Mouse (Mus musculus): Measurements from ENCODE around the gene Faap100. TPM values are rescaled to one million over a fixed set of nuclear protein-coding genes. Genes with fewer than 3 reads are reported as not detected.
"Not testable (repeated sequence)": the region's sequence is repeated elsewhere in the genome, so short reads cannot be mapped to it uniquely, and the experiment has no call there.

Faap100 gene
- polyA plus RNA-seq (2016; fragmentation: Nextera tagmentation; extraction: Ambion mirVana): 32.0 and 32.3 TPM in 2 replicates

DNA sequence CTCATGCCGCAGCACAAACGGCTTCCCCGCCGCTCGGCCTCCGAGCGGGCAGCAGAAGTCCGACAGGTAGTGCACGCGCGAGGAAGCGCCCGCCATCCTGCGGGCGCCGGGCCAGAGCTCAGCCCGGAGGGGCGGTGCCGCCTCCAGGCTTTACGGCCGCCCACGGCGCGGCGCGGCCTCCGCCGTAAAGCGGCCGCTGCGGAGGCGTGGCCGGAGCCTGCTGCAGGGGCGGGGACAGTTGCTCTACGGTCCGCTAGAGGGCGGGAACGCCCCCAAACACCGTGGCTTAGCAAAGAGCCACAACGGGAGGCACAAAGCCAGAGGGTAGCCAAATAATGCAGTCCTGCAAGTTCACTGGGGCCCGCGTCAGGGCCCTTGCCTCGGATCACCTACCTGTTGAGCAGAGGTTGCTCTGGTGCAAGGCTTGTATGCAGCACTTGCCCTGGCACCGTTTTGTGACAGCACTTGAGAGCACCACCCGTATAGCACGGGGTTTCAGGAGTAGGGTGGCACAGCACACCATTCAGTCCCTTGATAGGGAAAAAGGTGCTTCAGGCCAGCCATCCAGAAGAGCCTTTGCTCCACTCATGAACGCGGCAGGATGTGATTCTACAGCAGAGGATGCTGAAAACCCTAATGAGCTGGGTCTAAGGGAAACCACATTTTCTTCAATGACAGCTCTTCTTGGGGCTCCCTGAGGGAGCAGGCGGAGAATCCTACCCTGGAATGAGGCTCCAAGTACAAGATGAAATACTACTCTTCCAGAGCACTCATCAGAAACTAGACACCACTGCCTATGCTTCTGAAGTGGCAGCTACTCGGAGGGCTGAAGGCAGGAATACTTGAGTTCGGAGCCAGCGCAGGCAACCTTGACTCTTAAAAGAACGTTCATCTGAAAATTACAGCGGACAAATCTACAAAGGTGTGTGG, at the start of gene Faap100:
Faap100 (minus strand) TSS at position 154 of the 930 bp plus-strand sequence.
- no peaks in the 10 kb centered on the region for H3K9me3 ChIP-seq (replicated peaks)
- peaks cover 76% of the 10 kb centered on the region for H3K36me3 ChIP-seq
- no peaks in the 10 kb centered on the region for H3K27me3 ChIP-seq (replicated peaks)
- peak within 1 kb of the TSS; percentile 90 for H3K4me3 ChIP-seq
- WGBS: 9% methylated on average over 54 of the region's 54 CpGs
- peak within 1 kb of the TSS; percentile 93 for H3K4me2 ChIP-seq
- H3K27ac ChIP-seq (ENCODE audit: poor library complexity, severe bottlenecking): peak within 1 kb of the TSS; percentile 69
- peak within 1 kb of the TSS; percentile 90 for H3K9ac ChIP-seq
- peaks cover 46% of the 10 kb centered on the region for H3K4me1 ChIP-seq (replicated peaks)
- ATAC-seq (ENCODE audit: insufficient number of reproducible peaks, low FRiP score): peak; percentile 87

DNA sequence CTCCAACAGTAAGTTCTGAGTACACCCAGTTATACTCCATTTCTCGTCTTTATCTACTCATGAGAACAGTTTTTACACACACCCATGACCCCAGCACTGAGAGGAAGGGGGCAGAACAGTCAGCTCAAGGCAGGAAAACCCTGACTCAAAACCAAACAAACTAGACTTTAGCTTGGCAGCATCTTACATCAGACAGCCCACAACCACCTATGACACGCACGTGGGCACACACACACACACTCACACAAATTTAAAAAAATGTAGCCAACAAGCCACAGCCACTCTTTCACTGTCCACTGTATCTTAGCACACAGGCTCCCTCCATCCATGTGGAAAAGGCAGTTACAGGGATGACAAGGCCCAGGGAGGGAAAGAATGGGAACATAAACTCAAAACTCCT, 48.2 kb upstream of the Faap100 start:
- WGBS: 87% methylated on average over 3 of the region's 3 CpGs
- peaks cover 12% of the 10 kb centered on the region for H3K4me1 ChIP-seq (replicated peaks)
- no peak overlapping the region for H3K27ac ChIP-seq (ENCODE audit: poor library complexity, severe bottlenecking)
- no peaks in the 10 kb centered on the region for H3K27me3 ChIP-seq (replicated peaks)
- no peak overlapping the region for H3K4me3 ChIP-seq
- no peaks in the 10 kb centered on the region for H3K9me3 ChIP-seq (replicated peaks)
- H3K9ac ChIP-seq: no peak overlapping the region
- no peak overlapping the region for H3K4me2 ChIP-seq
- no peak for ATAC-seq (ENCODE audit: insufficient number of reproducible peaks, low FRiP score)
- H3K36me3 ChIP-seq: peaks cover 79% of the 10 kb centered on the region

- 72% methylated on average over 9 of the region's 9 CpGs for WGBS
- ATAC-seq (ENCODE audit: insufficient number of reproducible peaks, low FRiP score): no peak
- H3K9ac ChIP-seq: no peak overlapping the region
- no peaks in the 10 kb centered on the region for H3K9me3 ChIP-seq (replicated peaks)
- no peak overlapping the region for H3K4me3 ChIP-seq
- peak overlapping the region; percentile 57; the same call in 1 of the 2 replicates for H3K27ac ChIP-seq (ENCODE audit: poor library complexity, severe bottlenecking)
- H3K4me2 ChIP-seq: no peak overlapping the region
- H3K4me1 ChIP-seq (replicated peaks): peaks cover 12% of the 10 kb centered on the region
- peaks cover 84% of the 10 kb centered on the region for H3K36me3 ChIP-seq
- no peaks in the 10 kb centered on the region for H3K27me3 ChIP-seq (replicated peaks)
Observed at GRCm38 (mm10) chr11:120423569-120424295, 45.2 kb upstream of the Faap100 start.

- Histone ChIP-seq H3K36me3 (peaks cover 85% of the 10 kb centered on the region), H3K27ac (ENCODE audit: poor library complexity, severe bottlenecking) (peak overlapping the region; percentile 57; the same call in 1 of the 2 replicates), H3K4me1 (replicated peaks) (peaks cover 12% of the 10 kb centered on the region), H3K27me3 (replicated peaks) (no peaks in the 10 kb centered on the region), H3K9ac (0 out of 2 replicates have a peak overlapping the region, but pooled peaks have one; percentile 21), H3K9me3 (replicated peaks) (no peaks in the 10 kb centered on the region), H3K4me2 (no peak overlapping the region), H3K4me3 (no peak overlapping the region)
- WGBS: 79% methylated on average over 13 of the region's 13 CpGs
- ATAC-seq (ENCODE audit: insufficient number of reproducible peaks, low FRiP score): no peak
Observed at GRCm38 (mm10) chr11:120422651-120423568, 44.3 kb upstream of the Faap100 start.

DNA sequence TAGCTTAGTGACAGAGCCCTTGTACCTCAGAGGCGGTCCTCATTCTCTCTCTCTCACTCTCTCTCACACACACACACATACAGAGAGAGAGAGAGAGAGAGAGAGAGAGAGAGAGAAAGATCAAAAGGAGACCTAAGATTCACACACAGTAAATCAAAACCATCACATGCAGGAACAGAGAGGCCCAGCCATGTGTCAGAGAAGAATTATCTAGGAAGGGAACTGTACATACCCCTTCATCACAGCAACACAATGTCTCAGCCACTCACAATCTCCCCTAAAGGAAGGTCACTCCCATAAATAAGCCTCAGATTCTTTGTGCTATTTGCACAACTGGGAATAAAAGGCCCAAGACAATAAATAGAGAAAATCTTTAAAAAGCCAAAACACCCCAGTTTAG, 40.0 kb upstream of the Faap100 start:
- H3K4me1 ChIP-seq (replicated peaks): peaks cover 12% of the 10 kb centered on the region
- H3K36me3 ChIP-seq: peaks cover 91% of the 10 kb centered on the region
- H3K27ac ChIP-seq (ENCODE audit: poor library complexity, severe bottlenecking): no peak overlapping the region
- no peak for ATAC-seq (ENCODE audit: insufficient number of reproducible peaks, low FRiP score)
- no peak overlapping the region for H3K4me2 ChIP-seq
- no peak overlapping the region for H3K4me3 ChIP-seq
- H3K9me3 ChIP-seq (replicated peaks): no peaks in the 10 kb centered on the region
- 100% methylated on average over 1 of the region's 1 CpGs for WGBS
- H3K27me3 ChIP-seq (replicated peaks): no peaks in the 10 kb centered on the region
- no peak overlapping the region for H3K9ac ChIP-seq

DNA sequence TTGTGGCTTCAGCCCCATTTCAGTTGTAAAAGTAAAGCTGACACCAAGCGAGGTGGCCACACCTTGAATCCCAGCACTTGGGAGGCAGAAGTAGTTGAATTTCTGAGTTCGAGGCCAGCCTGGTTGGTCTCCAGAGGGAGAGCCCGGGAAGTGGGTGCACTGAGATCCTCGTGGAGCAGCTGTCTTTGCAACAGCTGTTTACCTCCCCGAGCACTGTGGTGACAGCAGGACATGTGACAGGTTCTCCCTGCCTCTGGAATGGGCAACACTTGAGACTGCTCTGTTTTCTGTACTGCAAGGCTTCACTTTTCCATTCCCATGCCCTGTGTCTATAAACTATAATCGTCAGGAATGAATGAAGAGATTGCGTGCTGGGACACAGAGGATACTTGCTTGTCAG, 39.3 kb upstream of the Faap100 start:
- Histone ChIP-seq H3K4me3 (no peak overlapping the region), H3K27ac (ENCODE audit: poor library complexity, severe bottlenecking) (no peak overlapping the region), H3K9me3 (replicated peaks) (no peaks in the 10 kb centered on the region), H3K9ac (no peak overlapping the region), H3K27me3 (replicated peaks) (no peaks in the 10 kb centered on the region), H3K4me2 (no peak overlapping the region), H3K36me3 (peaks cover 92% of the 10 kb centered on the region), H3K4me1 (replicated peaks) (peaks cover 5% of the 10 kb centered on the region)
- WGBS: 83% methylated on average over 7 of the region's 7 CpGs
- no peak for ATAC-seq (ENCODE audit: insufficient number of reproducible peaks, low FRiP score)

DNA sequence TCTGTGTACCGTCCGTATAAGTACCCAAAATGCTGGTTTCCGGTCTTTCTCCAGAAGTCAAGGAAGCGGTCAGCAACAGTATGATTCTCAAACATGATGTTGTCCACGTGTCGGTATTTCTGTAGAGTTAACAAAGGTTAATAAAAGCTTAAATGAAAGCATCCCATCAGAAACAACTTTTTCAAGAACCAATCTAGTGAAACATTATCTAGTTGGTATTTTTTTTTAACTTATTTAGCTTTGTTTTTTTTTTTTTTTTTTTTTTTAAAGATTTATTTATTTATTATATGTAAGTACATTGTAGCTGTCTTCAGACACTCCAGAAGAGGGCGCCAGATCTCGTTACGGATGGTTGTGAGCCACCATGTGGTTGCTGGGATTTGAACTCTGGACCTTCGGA, 35.1 kb upstream of the Faap100 start:
- not testable (repeated sequence) for H3K4me3 ChIP-seq; H3K4me2 ChIP-seq; H3K9me3 ChIP-seq (replicated peaks); H3K9ac ChIP-seq; H3K4me1 ChIP-seq (replicated peaks); H3K27ac ChIP-seq (ENCODE audit: poor library complexity, severe bottlenecking); ATAC-seq (ENCODE audit: insufficient number of reproducible peaks, low FRiP score); H3K27me3 ChIP-seq (replicated peaks)
- WGBS: 96% methylated on average over 7 of the region's 10 CpGs
- H3K36me3 ChIP-seq: peaks cover 95% of the 10 kb centered on the region

- ATAC-seq (ENCODE audit: insufficient number of reproducible peaks, low FRiP score): no peak
- Histone ChIP-seq H3K4me2 (no peak overlapping the region), H3K27me3 (replicated peaks) (no peaks in the 10 kb centered on the region), H3K27ac (ENCODE audit: poor library complexity, severe bottlenecking) (no peak overlapping the region), H3K36me3 (peaks cover 98% of the 10 kb centered on the region), H3K4me3 (no peak overlapping the region), H3K9ac (no peak overlapping the region), H3K9me3 (replicated peaks) (no peaks in the 10 kb centered on the region), H3K4me1 (replicated peaks) (no peaks in the 10 kb centered on the region)
- WGBS: 84% methylated on average over 1 of the region's 1 CpGs
Observed at GRCm38 (mm10) chr11:120406445-120406844, 27.9 kb upstream of the Faap100 start.

- Histone ChIP-seq H3K36me3 (peaks cover 98% of the 10 kb centered on the region), H3K4me1 (replicated peaks) (no peaks in the 10 kb centered on the region), H3K9me3 (replicated peaks) (no peaks in the 10 kb centered on the region), H3K4me2 (no peak overlapping the region), H3K27me3 (replicated peaks) (no peaks in the 10 kb centered on the region), H3K27ac (ENCODE audit: poor library complexity, severe bottlenecking) (no peak overlapping the region), H3K9ac (no peak overlapping the region), H3K4me3 (no peak overlapping the region)
- WGBS: 71% methylated on average over 3 of the region's 3 CpGs
- ATAC-seq (ENCODE audit: insufficient number of reproducible peaks, low FRiP score): no peak; the same call in 1 of the 2 replicates
Observed at GRCm38 (mm10) chr11:120405867-120406266, 27.3 kb upstream of the Faap100 start.

DNA sequence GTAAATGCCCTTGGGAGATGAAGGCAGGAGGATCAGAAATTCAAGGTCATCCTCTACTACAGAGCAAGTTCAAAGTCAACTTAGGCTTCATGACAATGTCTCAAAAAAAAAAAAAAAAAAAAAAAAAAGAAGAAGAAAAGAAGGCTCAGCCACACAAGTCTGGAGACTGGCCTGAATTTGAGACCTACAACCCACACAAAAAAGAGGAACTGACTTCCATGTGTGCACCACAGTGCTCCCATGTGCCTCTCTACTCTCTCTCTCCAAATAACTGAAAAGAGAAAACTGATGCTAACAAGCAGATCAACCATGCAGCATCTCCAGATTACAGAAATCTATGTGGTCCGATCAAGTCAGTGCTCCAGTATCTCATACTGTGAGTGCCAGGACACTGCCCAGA, 26.2 kb upstream of the Faap100 start:
- no peaks in the 10 kb centered on the region for H3K4me1 ChIP-seq (replicated peaks)
- H3K4me2 ChIP-seq: no peak overlapping the region
- peaks cover 98% of the 10 kb centered on the region for H3K36me3 ChIP-seq
- no peak for ATAC-seq (ENCODE audit: insufficient number of reproducible peaks, low FRiP score)
- no peak overlapping the region for H3K4me3 ChIP-seq
- WGBS: 94% methylated on average over 1 of the region's 1 CpGs
- no peaks in the 10 kb centered on the region for H3K9me3 ChIP-seq (replicated peaks)
- H3K27me3 ChIP-seq (replicated peaks): no peaks in the 10 kb centered on the region
- no peak overlapping the region for H3K27ac ChIP-seq (ENCODE audit: poor library complexity, severe bottlenecking)
- H3K9ac ChIP-seq: no peak overlapping the region
